Mouse (Mus musculus): ENCODE results near the gene Lyrm1.

DNA sequence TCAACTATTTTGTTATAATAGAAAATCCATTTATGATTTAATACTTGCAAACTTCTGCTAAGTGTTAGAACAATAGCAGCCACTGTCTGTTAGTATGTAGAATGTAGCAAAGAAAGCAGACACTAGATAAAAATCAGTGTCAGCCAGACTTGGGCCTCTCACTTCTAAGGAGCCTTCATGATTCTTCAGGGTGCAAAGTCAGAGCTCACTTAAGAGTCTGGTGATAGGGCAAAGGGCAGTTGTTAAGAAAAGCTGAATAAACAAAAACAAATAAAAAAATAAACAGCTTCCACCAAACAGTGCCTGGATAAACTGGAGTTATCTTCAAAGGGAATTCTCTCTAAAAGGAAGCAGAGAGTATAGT lies 34.7 kb upstream of the Lyrm1 start:
- TF ChIP-seq CTCF (IDR thresholded peaks at IDR 0.05; ENCODE audit: low read depth), result no peak
- TF ChIP-seq EP300 (optimal IDR thresholded peaks at IDR 0.05), result no peak
